Comparison of ENCODE assay signal across 10 mouse cellular contexts in genomic region chr1:42713104-42713932, GRCm38 (mm10). TPM values are rescaled to one million over a fixed set of nuclear protein-coding genes. Genes with fewer than 3 reads are reported as not detected.
DNase-seq lines count a peak whose midpoint lies in the region; ATAC-seq lines count a peak whose summit lies in the region.
"Had no signal": no experiment of that assay in that cellular context is flagged by ENCODE, and none has a peak within 500 bp of the region (broad histone marks: within the 10 kb centered on the region; RNA-seq: fewer than 3 reads in every experiment).

No protein-coding gene starts in this region.

- no peak for DNase-seq in cerebellum, adult 11-12 months
- peak; percentile 65 to 66 for DNase-seq in right cerebral cortex, postnatal 10 days (ENCODE audit: low spot score in 2 of 2)
- DNase-seq in right cerebral cortex, postnatal 36 days (ENCODE audit: low spot score in 2 of 2) = no peak
- DNase-seq in hindbrain, embryonic 11.5 days (ENCODE audit: low spot score) = peak; percentile 84
- DNase-seq in ovary, postnatal 10 days (ENCODE audit: low spot score) = no peak

- H3K4me3 ChIP-seq in hindbrain, embryonic 11.5 days (ENCODE audit: low read depth, low read length) = peak overlapping the region; percentile 50
- H3K4me3 ChIP-seq in limb, embryonic 13.5 days = peak overlapping the region; percentile 44
- peak overlapping the region; percentile 26 for H3K4me3 ChIP-seq in stomach, embryonic 14.5 days (ENCODE audit: low read depth, low read length)

- H3K36me3 ChIP-seq in hindbrain, embryonic 11.5 days (ENCODE audit: control insufficient read depth, insufficient read depth, low read length) = no peaks in the 10 kb centered on the region
- H3K36me3 ChIP-seq in limb, embryonic 13.5 days = no peaks in the 10 kb centered on the region
- no peaks in the 10 kb centered on the region for H3K36me3 ChIP-seq in stomach, embryonic 14.5 days (ENCODE audit: control insufficient read depth, insufficient read depth, low read length)

- peak overlapping the region; percentile 89 for H3K27ac ChIP-seq in hindbrain, embryonic 11.5 days (ENCODE audit: low read depth, low read length)
- no peak overlapping the region for H3K27ac ChIP-seq in limb, embryonic 13.5 days
- H3K27ac ChIP-seq in stomach, embryonic 14.5 days (ENCODE audit: low read length) = no peak overlapping the region

- peak overlapping the region; percentile 68 for H3K4me2 ChIP-seq in hindbrain, embryonic 11.5 days (replicated peaks; ENCODE audit: low read depth, low read length)
- peak overlapping the region; percentile 76 for H3K4me2 ChIP-seq in limb, embryonic 13.5 days (replicated peaks)
- H3K4me2 ChIP-seq in stomach, embryonic 14.5 days (replicated peaks; ENCODE audit: low read depth, low read length) = peak overlapping the region; percentile 60

- H3K4me1 ChIP-seq in hindbrain, embryonic 11.5 days (replicated peaks; ENCODE audit: control insufficient read depth, insufficient read depth, low read length) = peaks cover 6% of the 10 kb centered on the region; the same call in 1 of the 2 replicates
- peaks cover 14% of the 10 kb centered on the region for H3K4me1 ChIP-seq in limb, embryonic 13.5 days
- 0 out of 2 replicates have a peak, but pooled peaks cover 4% of the 10 kb centered on the region for H3K4me1 ChIP-seq in stomach, embryonic 14.5 days (ENCODE audit: control insufficient read depth, insufficient read depth, low read length)

- 0 out of 2 replicates have a peak, but pooled peaks have one; percentile 7 for ATAC-seq in cerebellum, adult (ENCODE audit: insufficient number of reproducible peaks, low FRiP score, low TSS enrichment)
- peak; percentile 76 for ATAC-seq in hindbrain, embryonic 11.5 days (ENCODE audit: low FRiP score)
- ATAC-seq in limb, embryonic 13.5 days (ENCODE audit: low FRiP score, low read depth) = no peak
- no peak for ATAC-seq in stomach, embryonic 14.5 days (ENCODE audit: insufficient number of reproducible peaks, insufficient read depth, low FRiP score, low read depth)

- no peaks in the 10 kb centered on the region for H3K9me3 ChIP-seq in hindbrain, embryonic 11.5 days (ENCODE audit: control insufficient read depth, low read length)
- H3K9me3 ChIP-seq in limb, embryonic 13.5 days = no peaks in the 10 kb centered on the region
- no peaks in the 10 kb centered on the region for H3K9me3 ChIP-seq in stomach, embryonic 14.5 days (ENCODE audit: control insufficient read depth, low read depth, low read length)

- H3K27me3 ChIP-seq in hindbrain, embryonic 11.5 days (ENCODE audit: control insufficient read depth, insufficient read depth, low read length) = peaks cover 7% of the 10 kb centered on the region; the same call in 1 of the 2 replicates
- H3K27me3 ChIP-seq in limb, embryonic 13.5 days = peaks cover 86% of the 10 kb centered on the region
- H3K27me3 ChIP-seq in stomach, embryonic 14.5 days (ENCODE audit: control insufficient read depth, insufficient read depth, low read length) = peaks cover 53% of the 10 kb centered on the region

- H3K9ac ChIP-seq in hindbrain, embryonic 11.5 days (ENCODE audit: low read depth, low read length) = peak overlapping the region; percentile 86
- peak overlapping the region; percentile 14; the same call in 1 of the 2 replicates for H3K9ac ChIP-seq in limb, embryonic 13.5 days
- no peak overlapping the region for H3K9ac ChIP-seq in stomach, embryonic 14.5 days (replicated peaks; ENCODE audit: low read depth, low read length)

- under 1% methylated on average over 46 of the region's 46 CpGs for WGBS in hindbrain, embryonic 11.5 days
- WGBS in limb, embryonic 13.5 days = under 1% methylated on average over 46 of the region's 46 CpGs
- WGBS in stomach, embryonic 14.5 days = 1% methylated on average over 46 of the region's 46 CpGs

RNA-seq across cellular contexts. Expression of gene Pou3f3, which starts 17.8 kb away (rescaled TPM):
- polyA plus RNA-seq in hindbrain, embryonic 11.5 days (2014; fragmentation: Nextera tagmentation; extraction: Ambion mirVana) = 20.7 and 22.3 TPM in 2 replicates
- polyA plus RNA-seq in limb, embryonic 13.5 days (2015; fragmentation: Nextera tagmentation; extraction: Ambion mirVana) = 0.93 and 0.97 TPM in 2 replicates
- 0.04 TPM in 1 of 2 replicates, not detected in the other for polyA plus RNA-seq in stomach, embryonic 14.5 days (2014; fragmentation: Nextera tagmentation; extraction: Ambion mirVana)
- polyA plus RNA-seq: C2C12; spleen, adult 2 months had no signal

Comparison
In these comparisons a context has a peak if more than half of its experiments do, and no peak if none do; other contexts are left out.
1. DNase-seq: peak in right cerebral cortex, postnatal 10 days (2 of 2) and hindbrain, embryonic 11.5 days (single experiment); none in cerebellum, adult 11-12 months (single experiment), right cerebral cortex, postnatal 36 days (0 of 2) and ovary, postnatal 10 days (single experiment).
2. ATAC-seq: peak in cerebellum, adult (single experiment) and hindbrain, embryonic 11.5 days (single experiment); none in limb, embryonic 13.5 days (single experiment) and stomach, embryonic 14.5 days (single experiment).
3. RNA of gene Pou3f3, which starts 17.8 kb away (polyA plus RNA-seq): 20.7 to 22.3 TPM in hindbrain, embryonic 11.5 days; 0.93 to 0.97 TPM in limb, embryonic 13.5 days and 0.04 TPM in stomach, embryonic 14.5 days; every median in the first group is over 10 times any median in the second.
4. Peak in every context shown above with its lines, with median percentiles within 50 percentile points of each other: H3K4me2 ChIP-seq and H3K4me3 ChIP-seq.